Mouse (Mus musculus) CH12.LX (cell line): ENCODE results near the gene Mettl16.

Experiments
- BHLHE40 ChIP-seq: IDR thresholded peaks from 2 replicates; pipeline ENCODE4 v1.6.1; 2011; ENCODE audit warnings: mild to moderate bottlenecking, low read depth, low read length, improper control_type of control experiment
- CHD2 ChIP-seq: IDR thresholded peaks from 2 replicates; pipeline ENCODE4 v1.6.1; 2011; ENCODE audit warnings: low read length, improper control_type of control experiment
- CTCF ChIP-seq, 2 experiments: IDR thresholded peaks in 1 of 2; conservative IDR thresholded peaks in 1 of 2; 2 replicates each; pipeline ENCODE4 v1.5.1; 2011 to 2012; ENCODE audit warnings: low read depth in 2 of 2, low read length in 2 of 2, improper control_type of control experiment in 1 of 2, inconsistent platforms in 1 of 2, mild to moderate bottlenecking in 1 of 2, moderate library complexity in 1 of 2
- ELF1 ChIP-seq: IDR thresholded peaks from 2 replicates; pipeline ENCODE4 v1.6.1; 2014; ENCODE audit warnings: low read depth, mild to moderate bottlenecking, inconsistent platforms, low read length, improper control_type of control experiment
- EP300 ChIP-seq: IDR thresholded peaks from 2 replicates; pipeline ENCODE4 v1.6.1; 2011; ENCODE audit warnings: low read length, improper control_type of control experiment
- JUN ChIP-seq: IDR thresholded peaks from 2 replicates; pipeline ENCODE4 v1.6.1; 2011; ENCODE audit warnings: low read depth, mild to moderate bottlenecking, low read length, improper control_type of control experiment, moderate library complexity; ENCODE audit not compliant: insufficient read depth
- KAT2A ChIP-seq: IDR thresholded peaks from 2 replicates; pipeline ENCODE4 v1.6.1; 2012; ENCODE audit warnings: low read length, improper control_type of control experiment, inconsistent platforms; ENCODE audit not compliant: insufficient replicate concordance
- MAX ChIP-seq: IDR thresholded peaks from 2 replicates; pipeline ENCODE4 v1.6.1; 2011; ENCODE audit warnings: low read length, improper control_type of control experiment
- MAZ ChIP-seq: IDR thresholded peaks from 2 replicates; pipeline ENCODE4 v1.6.1; 2012; ENCODE audit warnings: low read depth, mild to moderate bottlenecking, inconsistent platforms, low read length, improper control_type of control experiment, moderate library complexity
- MYC ChIP-seq: IDR thresholded peaks from 2 replicates; pipeline ENCODE4 v1.6.1; 2011; ENCODE audit warnings: low read depth, mild to moderate bottlenecking, improper control_type of control experiment, low read length
- POLR2A ChIP-seq: IDR thresholded peaks from 2 replicates; pipeline ENCODE4 v1.6.1; 2011; ENCODE audit warnings: low read depth, mild to moderate bottlenecking, improper control_type of control experiment, low read length
- RAD21 ChIP-seq: IDR thresholded peaks from 2 replicates; pipeline ENCODE4 v1.6.1; 2011; ENCODE audit warnings: low read depth, mild to moderate bottlenecking, low read length, improper control_type of control experiment, moderate library complexity
- TCF12 ChIP-seq: IDR thresholded peaks from 2 replicates; pipeline ENCODE4 v1.6.1; 2014; ENCODE audit warnings: low read depth, mild to moderate bottlenecking, inconsistent platforms, low read length, improper control_type of control experiment
- UBTF ChIP-seq: IDR thresholded peaks from 2 replicates; pipeline ENCODE4 v1.6.1; 2012; ENCODE audit warnings: low read depth, mild to moderate bottlenecking, inconsistent platforms, low read length, improper control_type of control experiment, moderate library complexity

- no peak for TF ChIP-seq UBTF
- TF ChIP-seq POLR2A, result no peak
- TF ChIP-seq MAX, result no peak
- no peak for TF ChIP-seq CTCF (conservative IDR thresholded peaks at IDR 0.05 in 1 of 2, IDR thresholded peaks at IDR 0.05 in 1 of 2; ENCODE audit: low read depth in 2 of 2, low read length in 2 of 2)
- no peak for TF ChIP-seq BHLHE40
- no peak for TF ChIP-seq EP300
- TF ChIP-seq TCF12, result no peak
- no peak for TF ChIP-seq ELF1
- TF ChIP-seq MAZ, result no peak
- TF ChIP-seq JUN, result no peak
- TF ChIP-seq KAT2A, result no peak
- no peak for TF ChIP-seq CHD2
- TF ChIP-seq MYC, result no peak
- no peak for TF ChIP-seq RAD21
Observed at GRCm38 (mm10) chr11:74842045-74842444, 71.4 kb downstream of the Mettl16 start.
